Mouse (Mus musculus) natural killer cell, adult 2 months (primary cell): ENCODE data around the gene Fat2.

Experiments used
- DNase-seq, 2 experiments: peaks; one replicate each; pipeline ENCODE4 v3.0.0; 2022; ENCODE audit warnings: low spot score in 2 of 2

Fat2 gene

DNA sequence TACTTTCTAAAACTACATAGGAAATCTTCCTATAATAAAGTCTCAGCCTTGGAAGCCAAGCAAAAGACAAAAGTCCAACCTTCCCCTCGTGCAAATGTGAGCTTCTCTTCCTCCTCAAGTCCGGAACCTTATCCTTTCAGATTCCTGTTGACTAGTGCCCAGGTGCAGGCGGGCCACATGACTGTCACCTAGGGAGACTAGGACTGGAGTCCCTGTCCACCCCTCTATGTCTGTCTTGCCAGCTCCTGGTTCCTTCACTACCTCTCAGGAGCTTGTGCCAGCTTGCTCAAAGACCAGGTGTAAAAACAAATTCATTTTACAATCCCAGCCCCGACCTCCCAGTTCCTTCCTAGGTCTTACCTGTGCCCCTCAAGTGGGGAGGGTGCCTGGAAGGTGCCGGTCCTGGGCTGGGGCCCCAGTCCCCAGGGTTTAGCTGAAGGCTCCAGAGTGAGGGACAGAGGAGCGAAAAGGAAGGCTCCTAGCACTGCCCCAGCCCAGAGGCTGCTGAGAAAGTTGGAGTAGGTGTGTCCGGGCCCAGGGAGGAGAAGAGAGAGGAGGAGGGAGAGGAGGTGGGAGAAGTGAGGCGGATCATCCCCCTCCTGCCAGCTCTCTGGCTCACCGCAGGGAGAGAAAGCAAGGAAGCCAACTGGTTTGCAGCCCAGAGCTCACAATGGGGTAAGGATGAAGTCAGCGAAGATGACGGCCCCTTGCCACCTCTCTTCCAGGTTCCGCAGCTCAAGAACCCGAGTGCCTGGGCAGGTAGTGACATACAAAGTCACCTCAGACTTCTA lies at the start of gene Fat2:
Fat2 (minus strand) TSS at position 464 of the 791 bp plus-strand sequence.
- DNase-seq: no peak

DNA sequence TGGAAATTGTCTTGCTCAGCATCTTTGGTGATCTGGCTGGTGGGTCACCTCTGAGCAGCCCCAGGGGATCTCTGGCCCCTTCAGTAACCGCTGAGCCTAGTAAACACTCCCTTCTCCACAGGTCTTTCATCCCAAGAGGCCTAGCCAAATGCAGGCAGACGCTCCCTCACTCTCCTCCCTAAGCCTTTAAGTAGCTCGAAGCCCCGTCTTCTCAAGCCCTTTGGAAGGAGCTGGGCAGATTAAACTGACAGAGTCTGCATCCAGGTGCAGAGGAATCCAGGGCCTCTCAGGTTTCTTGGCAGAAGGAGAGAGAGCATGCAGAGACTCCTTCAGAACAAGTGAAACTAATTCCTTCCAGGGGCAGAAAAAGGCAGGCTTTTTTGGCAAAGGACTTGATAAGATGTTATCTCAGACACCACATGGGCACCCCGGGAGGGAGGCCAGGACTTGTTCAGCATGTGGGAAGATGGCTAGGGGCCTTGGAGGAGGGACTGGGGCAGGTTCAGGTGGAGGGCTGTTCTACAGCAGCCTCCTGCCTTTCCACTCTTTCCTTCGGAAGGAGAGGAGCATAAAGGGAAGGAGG lies 47.2 kb upstream of the Fat2 start:
- DNase-seq: no peak

DNA sequence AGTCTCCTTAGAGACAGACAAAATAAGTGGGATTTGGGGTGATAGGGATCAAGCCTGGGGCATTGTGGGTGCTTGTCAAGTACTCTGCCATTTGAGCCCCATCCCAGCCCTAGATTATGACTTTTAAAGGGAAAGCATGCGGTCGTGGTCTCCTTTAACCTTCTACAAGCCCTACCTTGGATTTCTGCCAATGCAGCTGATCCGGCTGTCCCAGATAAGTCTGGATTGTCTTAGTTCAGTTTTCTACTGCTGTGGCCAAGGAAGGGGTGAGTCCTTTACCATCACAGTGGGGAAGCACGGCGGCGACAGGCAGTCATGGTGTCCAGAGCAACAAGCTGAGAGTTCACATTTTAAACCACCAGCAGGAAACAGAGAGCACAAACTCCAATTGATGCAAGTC lies 44.5 kb upstream of the Fat2 start:
- DNase-seq: no peak

DNA sequence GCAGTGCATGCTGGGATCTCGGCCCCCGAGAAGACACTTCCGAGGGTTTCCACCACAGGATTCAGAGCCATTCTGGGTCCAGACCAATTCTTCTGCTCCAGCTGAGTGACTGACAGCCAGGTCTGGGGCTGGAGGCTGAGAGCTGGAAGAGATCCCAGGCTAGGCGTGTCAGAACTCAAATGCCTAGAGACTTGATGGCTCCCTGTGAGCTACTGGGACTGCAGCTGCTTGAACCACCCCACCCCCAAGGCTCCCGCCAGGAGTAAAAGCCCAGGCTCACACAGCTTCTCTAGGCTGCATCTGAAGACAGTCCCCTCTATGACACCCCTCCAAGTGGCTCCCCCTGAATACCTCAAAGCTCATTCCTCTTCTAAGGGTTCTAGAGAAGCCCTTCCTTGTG lies 42.0 kb upstream of the Fat2 start:
- no peak for DNase-seq

DNA sequence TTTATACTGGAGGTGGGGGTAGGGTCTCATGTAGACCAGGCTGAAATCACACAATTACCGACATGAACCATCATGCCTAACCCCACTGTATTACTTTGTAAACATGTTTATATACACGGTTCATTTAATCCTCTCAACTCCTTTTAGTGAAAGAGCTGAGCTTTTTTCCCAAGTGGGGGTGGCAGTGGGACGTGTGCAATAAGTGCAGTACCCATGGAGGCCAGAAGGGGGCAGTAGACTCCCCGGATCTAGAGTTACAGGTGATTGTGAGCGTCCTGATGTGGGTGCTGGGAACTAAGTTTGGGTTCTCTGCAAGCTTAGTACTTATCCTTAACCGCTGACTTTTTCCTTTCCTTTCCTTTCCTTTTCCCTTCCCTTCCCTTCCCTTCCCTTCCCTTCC lies 37.5 kb upstream of the Fat2 start:
- DNase-seq: peak in 1 of 2 experiments; percentile 17

DNA sequence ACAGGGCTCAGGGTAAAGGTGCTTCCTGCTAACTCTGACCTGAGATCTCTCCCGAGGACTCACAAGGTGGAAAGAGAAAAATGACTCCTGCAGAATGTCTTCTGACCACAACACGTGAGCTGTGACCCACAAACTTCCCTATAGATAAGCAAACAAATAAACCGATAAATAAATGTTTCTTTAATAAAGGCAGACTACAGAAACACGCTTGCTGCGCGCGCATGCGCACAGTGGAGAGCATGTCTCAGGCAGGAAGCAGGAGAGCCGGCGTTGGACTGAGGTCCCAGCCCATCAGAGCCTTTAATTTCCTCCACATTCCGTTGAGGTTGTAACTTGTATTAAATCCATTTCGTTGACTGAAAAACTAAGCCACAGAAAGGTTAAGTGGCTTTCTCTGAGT lies 37.0 kb upstream of the Fat2 start:
- DNase-seq: no peak

DNA sequence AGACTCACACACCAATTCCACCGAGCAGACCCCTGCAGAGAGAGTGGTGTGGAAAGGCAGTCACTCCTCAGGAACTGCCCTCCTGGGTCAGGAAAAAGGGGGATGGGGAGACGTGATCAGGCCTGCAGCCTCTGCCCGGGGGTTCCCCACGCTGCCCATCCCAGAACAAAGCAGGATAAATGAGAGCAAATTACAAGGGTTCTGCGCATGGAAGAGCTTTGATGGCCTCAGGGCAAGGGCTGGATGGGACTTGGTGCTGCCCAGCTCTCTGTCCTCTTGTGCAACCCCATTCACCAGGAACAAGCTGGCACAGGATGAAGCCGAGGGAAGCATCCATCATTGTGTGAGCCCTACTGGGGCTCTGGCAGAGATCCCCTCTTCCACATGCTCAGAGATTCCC lies 35.6 kb upstream of the Fat2 start:
- no peak for DNase-seq

DNA sequence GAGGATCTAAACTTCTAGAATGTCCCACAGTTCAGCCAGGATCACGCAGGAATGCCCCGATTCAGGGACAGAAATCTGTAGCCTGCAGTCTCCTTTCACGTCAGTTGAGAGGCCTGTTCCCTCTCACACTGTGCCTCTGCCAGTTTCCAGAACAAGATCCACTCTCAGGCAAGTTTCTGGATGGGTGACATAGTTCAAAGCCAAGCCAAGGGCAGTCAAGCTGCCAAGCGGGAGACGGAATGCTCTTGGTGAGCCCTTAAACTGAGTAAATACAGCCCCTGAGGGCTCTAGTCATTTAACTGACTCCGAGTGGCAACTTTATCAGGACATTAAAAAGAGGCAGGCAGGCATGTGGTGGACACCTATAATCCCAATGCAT lies 32.7 kb upstream of the Fat2 start:
- no peak for DNase-seq

DNA sequence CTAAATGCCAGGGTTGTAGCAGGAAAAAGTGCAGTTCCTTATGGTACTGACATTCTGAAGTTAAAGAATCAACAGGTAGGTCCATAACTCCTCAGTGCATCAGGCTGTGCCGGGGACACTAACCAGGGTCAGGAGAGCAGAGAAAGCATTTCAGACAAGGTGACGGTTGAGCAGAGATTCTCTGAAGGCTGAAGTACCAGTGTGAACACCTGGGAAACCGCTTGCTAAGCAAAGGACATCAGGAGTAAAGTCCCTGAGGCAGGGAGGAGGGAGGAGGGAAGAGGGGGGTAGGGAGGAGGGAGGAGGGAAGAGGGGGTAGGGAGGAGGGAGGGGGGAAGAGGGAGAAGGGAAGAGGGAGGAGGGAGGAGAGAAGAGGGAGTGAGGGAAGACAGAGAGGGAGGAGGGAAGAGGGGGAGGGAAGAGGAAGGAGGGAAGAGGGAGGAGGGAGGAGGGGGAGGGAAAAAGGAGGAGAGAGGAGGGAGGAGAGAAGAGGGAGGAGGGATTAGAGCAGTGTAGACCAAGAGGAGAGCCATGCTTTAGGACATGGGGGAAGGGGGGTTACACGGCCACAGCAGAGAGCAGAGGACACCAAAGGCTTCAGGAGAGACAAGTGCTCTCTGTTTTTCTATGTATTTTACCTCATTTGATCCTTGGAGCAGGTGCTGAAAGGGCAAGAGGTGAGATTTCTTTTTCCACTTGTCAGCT lies 32.2 kb upstream of the Fat2 start:
- no peak for DNase-seq

DNA sequence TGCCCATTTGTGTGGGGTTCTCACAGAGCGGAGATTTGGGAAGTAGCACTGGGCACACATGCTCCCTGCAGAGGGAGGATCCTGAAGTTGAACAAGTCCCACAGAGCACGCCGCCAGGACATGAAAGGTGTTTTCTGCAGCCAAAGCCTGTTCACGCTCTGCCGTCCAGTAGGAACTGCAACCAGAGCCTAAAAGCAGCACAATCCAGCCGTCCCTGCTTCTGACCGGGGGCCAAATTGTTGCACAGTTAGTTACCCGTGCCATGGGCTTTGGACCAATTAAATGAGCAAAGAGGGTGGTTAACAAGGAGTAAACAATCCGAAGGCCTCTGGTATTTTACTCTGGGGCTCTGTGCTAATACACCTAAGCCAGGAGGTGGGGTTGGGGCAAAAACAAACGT lies 31.4 kb upstream of the Fat2 start:
- DNase-seq: no peak

DNA sequence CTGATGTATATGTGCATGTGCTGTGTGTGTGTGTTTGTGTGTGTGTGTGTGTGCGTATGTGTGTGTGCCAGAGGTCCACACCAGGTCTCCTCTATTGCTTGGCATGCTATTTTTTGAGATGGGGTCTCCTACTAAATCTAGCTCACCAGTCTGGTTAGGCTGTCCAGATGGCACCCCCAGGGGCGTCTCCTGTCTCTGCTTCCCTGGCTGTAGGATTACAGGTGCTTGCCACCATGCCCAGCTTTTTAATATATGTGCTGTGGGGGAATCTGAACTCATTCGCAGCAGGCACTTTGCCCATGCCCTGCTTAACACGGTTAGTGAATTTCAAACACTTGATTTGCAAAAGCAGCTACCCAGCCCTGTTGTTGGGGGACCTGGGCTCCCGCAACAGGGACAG lies 29.5 kb upstream of the Fat2 start:
- no peak for DNase-seq

DNA sequence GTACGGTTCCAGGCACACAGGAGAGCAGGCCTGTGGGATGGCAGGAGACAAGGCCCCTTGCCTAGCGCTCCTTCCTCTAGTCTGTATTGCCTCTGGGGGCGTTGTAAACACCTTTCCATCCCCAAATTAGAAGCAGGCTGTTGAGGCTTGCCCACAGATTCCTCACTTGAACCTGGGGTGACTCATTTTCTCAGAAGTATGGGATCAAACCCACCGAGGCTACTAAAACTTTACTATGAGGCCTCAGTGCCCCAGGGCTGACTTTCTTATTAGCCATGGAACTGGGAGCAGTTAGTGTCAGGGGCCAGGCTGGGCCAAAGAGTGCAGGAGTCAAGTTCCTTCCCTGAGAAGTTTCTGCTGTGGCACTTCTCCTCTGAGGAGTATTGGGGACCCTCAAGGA lies 28.9 kb upstream of the Fat2 start:
- DNase-seq: no peak

DNA sequence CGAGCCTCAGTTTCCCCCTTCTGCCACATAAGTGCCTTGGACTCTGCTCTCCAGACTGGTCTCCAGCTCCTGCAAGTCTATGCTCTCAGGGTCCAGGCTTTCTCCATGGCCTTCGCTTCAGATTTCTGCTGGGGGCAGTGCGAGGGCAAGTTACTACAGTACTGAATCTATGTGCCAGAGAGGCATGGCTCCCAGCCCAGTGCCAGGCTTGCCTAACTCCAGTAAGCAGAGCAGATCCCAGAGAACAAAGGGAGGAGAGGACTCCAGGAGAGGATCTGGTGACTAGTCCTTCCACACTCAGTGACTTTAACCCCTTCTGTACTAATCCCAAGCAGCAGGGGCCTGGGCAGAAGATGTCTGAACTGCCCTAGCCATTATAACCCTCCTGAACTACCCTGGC lies 28.3 kb upstream of the Fat2 start:
- no peak for DNase-seq

DNA sequence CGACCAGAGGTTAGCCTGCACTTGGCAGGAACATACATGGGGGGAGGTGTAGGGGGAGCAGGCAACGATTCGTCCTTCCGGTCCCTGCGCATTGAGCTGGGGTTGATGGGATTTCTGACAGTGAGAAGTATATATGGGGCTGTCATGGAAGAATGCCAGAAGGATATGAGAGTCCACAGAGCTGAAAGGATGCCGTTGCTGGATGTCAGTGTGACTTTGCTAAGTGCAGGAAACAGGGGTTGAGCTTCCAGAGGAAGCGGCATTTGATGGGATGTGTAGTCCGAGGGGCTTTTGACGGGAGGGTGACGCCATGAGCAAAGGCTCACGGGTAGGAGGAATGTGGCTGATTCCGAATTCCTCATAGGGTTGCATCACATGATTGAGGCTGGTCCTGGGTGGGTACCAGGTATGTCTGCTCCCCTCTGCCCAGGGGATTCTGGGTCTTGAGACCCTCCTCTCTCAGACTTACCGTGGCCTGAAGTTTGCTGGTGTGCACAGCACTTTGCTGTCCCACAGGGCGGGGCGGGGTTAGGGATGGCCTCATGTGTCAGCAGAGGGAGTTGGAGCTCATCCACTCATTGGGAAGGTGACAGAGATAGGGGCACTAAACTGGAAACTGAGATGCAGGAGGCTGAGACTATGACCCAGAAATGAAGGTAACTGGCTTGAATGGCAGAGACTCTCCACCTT lies 21.9 kb upstream of the Fat2 start:
- no peak for DNase-seq

DNA sequence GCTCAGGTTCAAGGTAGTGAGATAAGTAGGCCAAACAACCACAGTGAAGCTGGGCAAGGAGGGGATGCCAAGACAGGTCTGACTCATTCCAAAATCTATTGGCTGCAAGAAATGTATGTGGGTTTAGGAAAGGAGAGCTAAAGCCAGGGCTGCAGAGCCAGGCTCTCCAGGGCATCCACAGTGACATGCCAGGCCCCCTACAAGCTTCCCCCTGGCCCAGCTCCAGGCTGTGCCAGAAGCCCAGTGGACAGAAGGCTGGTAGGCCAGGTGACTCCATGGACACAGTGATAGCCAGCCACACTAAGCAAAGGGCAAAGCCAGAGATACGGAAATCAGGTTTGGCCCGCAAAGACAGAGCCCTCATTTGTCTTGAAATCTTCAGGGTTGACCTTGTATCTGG lies 20.5 kb upstream of the Fat2 start:
- DNase-seq: no peak

DNA sequence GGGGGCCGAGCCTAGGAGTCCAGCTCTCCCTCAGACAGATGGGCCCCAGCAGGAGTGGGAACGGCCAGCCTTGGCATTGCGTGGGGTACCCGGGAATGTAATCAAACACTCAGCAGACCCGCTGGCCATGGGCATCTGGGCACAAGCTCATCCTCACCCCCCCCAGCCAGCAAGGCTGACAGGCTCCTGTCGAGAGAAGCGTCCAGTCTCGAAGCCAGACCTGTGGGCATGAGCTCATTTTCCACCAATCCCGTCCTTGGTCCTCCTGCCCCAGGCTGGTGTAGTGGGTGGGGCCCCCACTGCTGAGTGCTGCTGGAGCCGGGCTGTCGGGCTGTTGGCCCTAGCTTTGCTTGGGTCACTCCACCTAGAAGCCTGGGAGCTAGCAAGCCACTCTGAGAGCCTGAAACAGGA lies 5.6 kb upstream of the Fat2 start:
- DNase-seq: no peak

DNA sequence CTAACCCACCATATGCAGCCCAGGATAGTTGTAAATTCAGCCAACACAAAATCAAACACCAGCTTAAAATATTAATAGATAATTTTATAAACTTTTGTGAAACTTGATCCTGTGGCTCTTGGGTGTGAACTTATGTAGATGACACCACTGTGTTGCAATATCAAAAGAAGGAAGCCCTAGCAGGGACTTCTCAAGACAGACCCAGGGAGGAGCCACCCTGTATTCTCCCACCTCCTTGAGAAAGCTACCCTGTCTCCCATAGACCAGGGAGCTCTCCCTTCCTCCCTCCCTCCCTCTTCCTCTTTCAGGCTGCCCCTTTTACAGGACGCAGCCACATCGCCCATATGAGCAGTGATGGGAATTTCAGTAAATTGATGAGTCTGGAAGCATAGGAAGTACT lies 4.4 kb upstream of the Fat2 start:
- DNase-seq: no peak

DNA sequence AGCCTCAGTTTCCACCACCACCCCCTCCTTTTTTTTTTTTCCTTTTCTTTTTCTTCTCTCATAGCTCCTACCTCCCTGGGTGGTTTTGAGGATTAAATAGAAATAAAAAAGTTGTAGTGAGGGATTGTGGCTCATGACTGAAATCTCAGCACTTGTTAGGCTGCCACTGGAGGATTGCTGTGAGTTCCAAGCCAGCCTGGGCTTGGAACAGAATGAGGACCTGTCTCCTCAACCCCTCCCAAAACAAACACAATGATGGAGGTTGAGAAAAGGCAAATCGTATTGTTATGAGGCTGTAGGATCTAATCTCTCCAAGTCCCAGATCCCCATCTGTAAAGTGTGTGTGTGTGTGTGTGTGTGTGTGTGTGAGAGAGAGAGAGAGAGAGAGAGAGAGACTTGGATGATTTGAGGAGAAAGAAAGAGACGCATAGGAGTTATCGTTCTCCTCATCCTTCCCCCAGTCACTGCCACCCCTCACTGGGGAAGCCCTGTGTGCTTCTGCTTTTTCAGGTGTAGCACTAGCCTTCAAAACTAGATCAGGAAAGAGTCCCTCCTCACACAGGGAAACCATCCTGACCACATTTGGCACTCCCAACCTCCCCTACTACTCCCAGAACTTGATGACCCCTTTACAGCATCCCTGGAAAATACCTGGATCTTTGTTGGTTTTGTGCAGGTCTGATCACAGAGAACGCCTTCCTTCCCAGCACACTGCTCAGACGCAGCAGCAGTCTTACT lies 837 bp upstream of the Fat2 start:
- no peak for DNase-seq

DNA sequence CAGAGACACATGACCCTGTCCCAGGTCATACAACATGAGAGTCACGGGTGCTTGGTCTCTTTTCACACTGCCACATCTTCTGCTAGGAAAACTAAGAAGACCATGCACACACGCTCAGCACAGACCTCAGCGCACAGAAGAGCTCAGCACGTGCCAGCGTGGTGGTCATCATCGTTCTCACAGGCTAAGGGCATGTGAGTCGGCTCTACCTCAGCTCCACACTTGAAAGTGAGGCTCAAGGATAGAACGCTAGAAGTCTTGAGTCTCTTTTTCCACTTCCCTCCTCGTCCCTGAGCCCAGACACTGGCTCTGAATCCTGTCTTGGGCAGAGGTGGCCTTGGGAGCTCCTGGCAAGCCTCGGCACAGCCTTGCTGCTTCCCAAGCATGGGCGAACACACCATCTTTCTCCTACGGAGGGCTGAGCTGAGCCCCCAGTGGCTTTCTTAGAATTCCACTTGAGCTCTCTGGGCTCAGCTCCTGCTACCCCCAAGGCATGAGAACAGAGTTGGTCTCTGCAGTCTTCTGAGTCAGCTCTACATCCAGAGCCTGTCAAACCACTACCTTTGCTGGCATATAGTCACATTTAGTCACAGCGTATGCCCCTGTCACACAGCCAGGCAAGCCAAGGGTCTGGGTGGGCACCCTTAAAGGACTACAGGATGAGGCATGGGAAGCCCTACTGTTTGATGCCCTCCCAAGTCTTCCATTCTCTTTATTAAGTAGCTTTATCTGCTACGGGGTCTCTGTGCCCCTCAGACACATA lies 869 bp downstream of the Fat2 start:
- DNase-seq: no peak

DNA sequence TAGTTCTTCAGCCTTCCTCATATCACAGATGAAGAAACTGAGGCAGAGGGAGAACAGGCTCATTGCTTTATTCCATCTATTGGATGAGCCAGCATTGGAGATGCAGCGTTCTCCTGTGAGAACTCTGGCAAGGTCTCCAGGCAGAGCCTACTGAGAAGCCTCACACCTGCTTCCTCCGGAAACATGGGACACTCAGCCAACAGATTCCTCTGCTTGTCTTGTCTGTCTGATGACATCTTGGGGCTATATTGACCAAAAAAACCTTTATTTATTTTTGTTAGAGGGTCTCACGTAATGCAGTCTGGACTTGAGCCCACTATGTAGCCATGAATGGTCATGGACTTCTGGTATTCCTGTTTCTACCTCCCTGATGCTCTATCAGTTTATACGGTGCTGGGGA lies 1.8 kb downstream of the Fat2 start:
- no peak for DNase-seq

DNA sequence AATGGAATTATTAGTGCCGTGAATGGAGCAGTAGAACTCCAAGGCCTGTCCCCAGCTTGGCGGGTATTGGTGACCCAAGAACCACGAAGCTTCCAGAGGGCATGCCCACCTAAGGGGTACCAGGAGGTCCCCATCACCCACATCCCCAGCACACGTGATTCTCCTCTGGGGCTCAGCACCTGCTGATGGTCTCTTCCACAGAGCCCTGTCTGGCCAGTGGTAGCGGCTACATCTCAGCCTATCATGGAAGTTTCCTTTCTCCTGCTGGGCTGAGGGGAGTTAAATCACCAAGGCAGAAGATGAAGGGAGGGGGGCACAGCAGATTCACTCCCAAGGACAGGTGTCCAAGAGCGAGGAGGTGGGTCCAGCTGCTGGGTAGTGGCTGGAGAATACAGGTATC lies 2.3 kb downstream of the Fat2 start:
- no peak for DNase-seq
